Mouse (Mus musculus): ENCODE data around the gene Tasp1. TPM values are rescaled to one million over a fixed set of nuclear protein-coding genes. Genes with fewer than 3 reads are reported as not detected.
"Not testable (repeated sequence)": the region's sequence is repeated elsewhere in the genome, so short reads cannot be mapped to it uniquely, and the experiment has no call there.

The Tasp1 gene
- total RNA-seq (2018; cell fraction: chromatin; rRNA removed): 10 to 100 TPM in 23 of 26 experiments, 1 to 10 TPM in 3; 3.1 to 25.0 (median 16.8) TPM
- 1 to 10 TPM; 3.3 to 5.9 (median 4.3) TPM for total RNA-seq (2018; cell fraction: cytosol; rRNA removed)
- 10 to 100 TPM in 10 of 26 experiments, 1 to 10 TPM in 16; 2.5 to 18.7 (median 8.7) TPM for total RNA-seq (2018; cell fraction: nucleus; rRNA removed)
- polyA plus RNA-seq (2018): 2.8 to 6.1 TPM (median 3.5 TPM) in 3 replicates

- H3K27ac ChIP-seq: peak within 1 kb of the TSS; percentile 25
- no peaks in the 10 kb centered on the region for H3K79me2 ChIP-seq (ENCODE audit: inconsistent target)
- H3K4me3 ChIP-seq (ENCODE audit: inconsistent target): peak within 1 kb of the TSS; percentile 57
- WGBS (ENCODE audit: missing documents): under 1% methylated on average over 55 of the region's 68 CpGs
- H3K36me3 ChIP-seq (ENCODE audit: inconsistent target): no peaks in the 10 kb centered on the region
Observed at GRCm38 (mm10) chr2:140066353-140067314, at the start of gene Tasp1. Gene Tasp1 (minus strand): TSS chr2:140066805.

- H3K4me3 ChIP-seq (ENCODE audit: inconsistent target): no peak overlapping the region
- 75% methylated on average over 8 of the region's 8 CpGs for WGBS (ENCODE audit: missing documents)
- H3K79me2 ChIP-seq (ENCODE audit: inconsistent target): no peaks in the 10 kb centered on the region
Observed at GRCm38 (mm10) chr2:140113851-140114250, 47.2 kb upstream of the Tasp1 start.

GRCm38 (mm10) chr2:140108945-140109344, 42.3 kb upstream of the Tasp1 start:
- Histone ChIP-seq H3K4me3 (ENCODE audit: inconsistent target) (no peak overlapping the region), H3K27ac (no peak overlapping the region), H3K36me3 (ENCODE audit: inconsistent target) (no peaks in the 10 kb centered on the region), H3K79me2 (ENCODE audit: inconsistent target) (no peaks in the 10 kb centered on the region)
- 50% methylated on average over 1 of the region's 1 CpGs for WGBS (ENCODE audit: missing documents)

More at GRCm38 (mm10) chr2:140113851-140114250, 47.2 kb upstream of the Tasp1 start:
- Histone ChIP-seq H3K36me3 (ENCODE audit: inconsistent target) (no peaks in the 10 kb centered on the region), H3K27ac (no peak overlapping the region)

DNA sequence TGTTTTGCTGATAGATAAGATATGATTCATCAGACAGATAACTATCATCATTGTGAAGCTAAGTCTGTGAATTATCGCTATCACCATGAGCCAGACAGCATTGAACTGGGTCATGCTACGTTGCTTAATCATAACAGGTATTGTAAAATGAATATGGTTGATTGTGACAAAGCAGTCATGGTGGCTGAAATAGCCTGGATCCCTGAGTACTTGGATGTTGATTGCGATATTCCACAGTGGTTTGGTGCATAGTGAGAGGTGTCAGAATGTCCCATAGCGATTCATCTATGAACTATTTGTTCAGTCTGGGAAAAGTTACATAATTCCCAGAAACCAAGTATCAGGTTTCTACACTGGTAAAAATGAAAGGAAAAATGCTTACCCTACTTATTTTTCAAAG, 41.0 kb upstream of the Tasp1 start:
- Histone ChIP-seq H3K4me3 (ENCODE audit: inconsistent target) (no peak overlapping the region), H3K36me3 (ENCODE audit: inconsistent target) (no peaks in the 10 kb centered on the region), H3K27ac (no peak overlapping the region), H3K79me2 (ENCODE audit: inconsistent target) (no peaks in the 10 kb centered on the region)
- 93% methylated on average over 4 of the region's 4 CpGs for WGBS (ENCODE audit: missing documents)

DNA sequence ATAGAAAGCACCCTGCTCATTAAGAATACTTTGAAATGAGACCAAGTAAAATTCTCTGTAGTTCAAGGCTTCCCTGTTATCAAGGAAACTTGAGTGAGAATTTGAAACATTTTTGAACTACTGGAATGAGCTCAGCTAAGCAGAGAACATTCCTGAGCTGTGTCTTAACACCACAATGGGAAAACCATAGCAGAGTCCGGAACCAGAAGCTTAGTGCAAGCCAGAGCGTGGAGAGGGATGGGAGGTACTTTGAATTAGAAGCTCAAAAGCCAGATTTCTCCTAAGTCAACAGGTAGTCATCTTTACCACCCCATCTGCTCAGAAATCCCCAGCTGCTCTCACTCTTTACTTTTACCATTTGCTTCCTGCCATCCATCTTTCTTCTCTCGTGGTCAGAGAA, 38.3 kb upstream of the Tasp1 start:
- no peaks in the 10 kb centered on the region for H3K79me2 ChIP-seq (ENCODE audit: inconsistent target)
- no peak overlapping the region for H3K4me3 ChIP-seq (ENCODE audit: inconsistent target)
- H3K36me3 ChIP-seq (ENCODE audit: inconsistent target): no peaks in the 10 kb centered on the region
- 49% methylated on average over 3 of the region's 3 CpGs for WGBS (ENCODE audit: missing documents)
- no peak overlapping the region for H3K27ac ChIP-seq

DNA sequence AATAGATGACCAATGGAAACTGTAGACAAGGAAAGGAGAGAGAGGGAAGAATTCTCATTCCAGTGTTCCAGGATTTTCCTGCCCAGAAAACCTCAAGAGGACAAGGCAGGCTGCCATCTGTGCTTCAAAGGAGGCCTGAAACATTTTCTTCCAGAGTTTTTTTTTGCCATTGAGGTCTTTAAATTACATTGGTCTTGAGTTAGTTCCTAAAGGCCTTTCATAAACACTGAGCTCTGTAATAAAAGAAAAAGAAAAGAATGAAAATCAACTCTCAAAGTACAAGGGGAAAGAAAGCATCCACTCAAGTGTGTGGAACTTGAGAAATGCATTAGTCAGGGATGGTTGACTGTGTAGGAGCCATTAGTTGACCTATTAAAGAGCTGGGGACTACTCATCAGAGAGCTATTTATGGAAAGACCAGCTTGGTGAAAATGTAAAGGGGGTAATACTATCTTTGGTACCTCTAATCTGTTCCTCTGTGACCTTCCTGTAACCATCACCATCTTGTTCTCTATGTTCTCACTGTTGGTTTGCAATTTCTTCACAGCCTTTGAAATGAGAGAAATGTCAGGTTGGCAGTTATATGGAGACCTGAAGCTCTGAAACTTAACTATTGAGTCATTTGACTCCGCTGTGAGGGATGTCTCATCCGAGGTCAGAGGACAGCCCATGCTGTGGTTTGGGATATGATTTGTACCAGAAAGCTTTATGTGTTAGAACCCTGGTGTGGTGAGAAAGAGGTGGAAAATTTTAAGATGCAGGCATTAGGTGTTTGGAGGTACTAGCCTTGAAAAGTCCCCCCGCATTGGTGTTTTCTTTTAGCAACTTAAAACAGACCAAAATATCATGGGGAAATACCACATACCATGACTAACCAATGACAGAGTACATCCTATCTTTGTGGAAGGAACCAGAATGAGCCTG, 34.2 kb upstream of the Tasp1 start:
- Histone ChIP-seq H3K27ac (no peak overlapping the region), H3K79me2 (ENCODE audit: inconsistent target) (no peaks in the 10 kb centered on the region), H3K4me3 (ENCODE audit: inconsistent target) (no peak overlapping the region), H3K36me3 (ENCODE audit: inconsistent target) (no peaks in the 10 kb centered on the region)
- WGBS (ENCODE audit: missing documents): 94% methylated on average over 3 of the region's 3 CpGs

GRCm38 (mm10) chr2:140099971-140100370, 33.4 kb upstream of the Tasp1 start:
- H3K36me3 ChIP-seq (ENCODE audit: inconsistent target): no peaks in the 10 kb centered on the region
- no peaks in the 10 kb centered on the region for H3K79me2 ChIP-seq (ENCODE audit: inconsistent target)
- WGBS (ENCODE audit: missing documents): 100% methylated on average over 3 of the region's 3 CpGs
- no peak overlapping the region for H3K4me3 ChIP-seq (ENCODE audit: inconsistent target)
- no peak overlapping the region for H3K27ac ChIP-seq

- H3K36me3 ChIP-seq (ENCODE audit: inconsistent target): no peaks in the 10 kb centered on the region
- 92% methylated on average over 3 of the region's 3 CpGs for WGBS (ENCODE audit: missing documents)
- H3K4me3 ChIP-seq (ENCODE audit: inconsistent target): no peak overlapping the region
- H3K27ac ChIP-seq: no peak overlapping the region
- H3K79me2 ChIP-seq (ENCODE audit: inconsistent target): no peaks in the 10 kb centered on the region
Observed at GRCm38 (mm10) chr2:140097131-140097591, 30.6 kb upstream of the Tasp1 start.

- Histone ChIP-seq H3K4me3 (ENCODE audit: inconsistent target) (no peak overlapping the region), H3K79me2 (ENCODE audit: inconsistent target) (no peaks in the 10 kb centered on the region), H3K36me3 (ENCODE audit: inconsistent target) (no peaks in the 10 kb centered on the region), H3K27ac (no peak overlapping the region)
- 84% methylated on average over 5 of the region's 5 CpGs for WGBS (ENCODE audit: missing documents)
Observed at GRCm38 (mm10) chr2:140096034-140096433, 29.4 kb upstream of the Tasp1 start.

DNA sequence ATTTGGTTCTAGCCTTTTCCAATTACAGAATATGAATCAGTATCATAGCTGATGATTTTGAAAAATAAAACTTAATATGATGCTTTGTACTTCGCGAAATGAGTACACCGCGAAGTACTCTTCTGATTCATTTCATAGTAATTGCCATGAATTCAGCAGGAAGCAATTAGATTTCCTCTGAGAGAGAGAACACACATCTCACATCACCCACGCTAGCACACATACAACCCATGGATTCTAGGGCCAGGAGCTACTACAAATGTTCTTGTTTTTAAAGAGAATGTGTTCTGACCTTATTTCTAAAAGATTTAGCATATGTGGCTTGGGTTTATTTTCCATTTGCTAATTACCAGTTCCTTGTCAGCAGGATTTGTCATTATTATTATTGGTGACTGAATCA, 26.8 kb upstream of the Tasp1 start:
- H3K79me2 ChIP-seq (ENCODE audit: inconsistent target): no peaks in the 10 kb centered on the region
- no peaks in the 10 kb centered on the region for H3K36me3 ChIP-seq (ENCODE audit: inconsistent target)
- H3K4me3 ChIP-seq (ENCODE audit: inconsistent target): no peak overlapping the region
- WGBS (ENCODE audit: missing documents): 91% methylated on average over 5 of the region's 5 CpGs
- no peak overlapping the region for H3K27ac ChIP-seq

DNA sequence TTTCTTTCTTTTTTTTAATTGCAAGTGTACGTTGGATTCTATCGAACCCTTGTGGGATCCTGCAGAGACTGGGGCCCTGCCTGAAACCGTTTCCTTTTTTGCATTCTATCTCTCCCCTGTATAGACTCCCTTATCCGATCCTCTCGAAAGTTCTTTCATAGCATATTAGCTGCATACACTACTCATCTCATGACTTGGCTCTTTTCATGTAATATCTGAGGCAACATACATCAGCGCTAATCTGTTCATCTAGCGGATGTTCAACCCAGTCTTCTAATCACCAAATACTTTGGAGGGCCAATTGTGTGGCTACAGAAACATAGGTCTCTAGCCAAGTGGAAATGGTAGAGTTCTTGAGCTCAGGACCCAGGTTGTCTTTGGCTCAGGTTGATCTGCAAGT, 17.6 kb upstream of the Tasp1 start:
- H3K36me3 ChIP-seq (ENCODE audit: inconsistent target): no peaks in the 10 kb centered on the region
- no peak overlapping the region for H3K27ac ChIP-seq
- H3K4me3 ChIP-seq (ENCODE audit: inconsistent target): no peak overlapping the region
- no peaks in the 10 kb centered on the region for H3K79me2 ChIP-seq (ENCODE audit: inconsistent target)
- WGBS (ENCODE audit: missing documents): 87% methylated on average over 7 of the region's 7 CpGs

DNA sequence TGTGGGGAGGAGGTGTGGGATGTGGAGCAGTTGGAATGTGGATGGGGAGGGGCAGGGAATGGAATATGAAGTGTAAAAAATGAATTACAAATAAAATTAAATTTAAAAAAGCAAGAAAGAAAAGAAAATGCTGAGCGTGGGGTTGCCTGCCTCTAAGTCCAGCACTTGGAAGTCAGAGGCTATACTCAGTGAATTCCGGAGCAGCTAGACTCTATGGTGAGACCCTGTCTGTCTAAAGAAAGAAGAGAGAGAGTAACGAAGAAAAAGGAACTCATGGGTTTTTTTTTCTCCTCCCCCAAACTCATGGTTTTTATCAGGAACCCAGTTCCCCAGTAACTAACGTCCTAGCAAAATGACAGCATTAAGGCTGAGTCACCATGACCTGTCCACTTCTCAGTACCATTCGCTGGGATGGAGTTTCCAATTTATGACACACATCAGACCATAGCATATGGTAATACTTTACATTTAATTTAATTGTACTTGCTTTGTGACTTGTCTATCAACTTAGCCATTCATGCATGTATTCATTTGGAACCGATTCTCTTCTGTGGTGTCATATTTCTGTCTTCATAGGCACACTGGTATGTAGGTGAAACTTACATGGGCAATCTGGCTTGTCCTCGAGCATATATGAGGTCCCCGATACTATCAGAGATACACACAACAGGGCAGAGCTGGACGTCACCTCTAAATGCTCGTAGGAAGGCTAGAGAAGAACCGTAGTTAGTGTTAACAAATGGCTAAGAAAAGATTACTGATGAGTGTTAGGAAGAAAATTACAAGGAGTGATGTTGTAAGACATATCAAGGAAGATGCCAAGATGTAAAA, 14.4 kb upstream of the Tasp1 start:
- Histone ChIP-seq H3K36me3 (ENCODE audit: inconsistent target) (no peaks in the 10 kb centered on the region), H3K4me3 (ENCODE audit: inconsistent target) (no peak overlapping the region), H3K79me2 (ENCODE audit: inconsistent target) (no peaks in the 10 kb centered on the region), H3K27ac (no peak overlapping the region)
- 77% methylated on average over 11 of the region's 11 CpGs for WGBS (ENCODE audit: missing documents)

- not testable (repeated sequence) for H3K36me3 ChIP-seq (ENCODE audit: inconsistent target); H3K4me3 ChIP-seq (ENCODE audit: inconsistent target); H3K79me2 ChIP-seq (ENCODE audit: inconsistent target); H3K27ac ChIP-seq
Observed at GRCm38 (mm10) chr2:140079284-140079683, 12.7 kb upstream of the Tasp1 start.
